Mouse (Mus musculus): ENCODE results near the gene Zfp523. TPM values are rescaled to one million over a fixed set of nuclear protein-coding genes. Genes with fewer than 3 reads are reported as not detected.

Gene Zfp523
- total RNA-seq, 2 experiments from 2014 or later, result 11.8 to 13.5 TPM

DNA sequence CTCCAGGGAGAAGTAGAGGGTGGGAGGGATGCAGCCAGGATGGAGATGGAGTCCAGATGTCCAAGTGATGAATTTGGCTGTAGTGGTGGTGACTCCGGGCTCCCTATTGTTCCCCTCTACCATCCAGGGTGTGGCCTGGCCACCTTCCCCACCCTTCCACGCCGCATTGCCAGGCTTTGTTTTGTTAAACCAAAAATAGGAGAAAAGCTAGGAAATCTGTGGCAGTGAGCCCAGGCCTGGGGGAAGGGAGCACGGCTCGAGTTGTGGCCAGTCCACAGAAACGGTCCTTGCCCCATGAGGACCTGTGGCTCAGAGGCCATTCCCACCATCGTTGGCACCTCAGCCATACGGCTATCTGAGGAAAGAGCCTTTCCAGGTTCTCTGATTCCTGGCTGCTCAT lies 22.0 kb upstream of the Zfp523 start:
- ATAC-seq (replicated peaks; ENCODE audit: poor library complexity), result no peak

DNA sequence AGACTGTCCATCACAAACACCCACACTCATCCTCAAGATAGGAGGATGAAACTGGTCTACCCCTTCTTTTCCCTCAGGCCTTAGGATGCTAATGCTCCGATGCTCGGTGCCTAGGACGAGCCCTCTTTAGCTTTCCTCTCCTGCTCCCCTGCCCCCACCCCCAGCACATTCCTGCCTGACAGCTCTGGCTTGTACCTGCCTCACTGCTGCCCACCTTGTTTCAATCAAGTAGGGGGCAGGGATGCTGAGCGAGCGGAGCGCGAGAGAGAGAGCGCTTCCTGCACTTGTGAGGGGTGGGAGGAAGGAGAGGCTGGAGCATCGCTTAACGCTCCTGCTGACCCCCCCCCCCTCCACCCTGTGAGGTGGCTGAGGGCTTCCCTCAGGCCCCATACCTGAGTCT lies 16.6 kb upstream of the Zfp523 start:
- no peak for ATAC-seq (replicated peaks; ENCODE audit: poor library complexity)

DNA sequence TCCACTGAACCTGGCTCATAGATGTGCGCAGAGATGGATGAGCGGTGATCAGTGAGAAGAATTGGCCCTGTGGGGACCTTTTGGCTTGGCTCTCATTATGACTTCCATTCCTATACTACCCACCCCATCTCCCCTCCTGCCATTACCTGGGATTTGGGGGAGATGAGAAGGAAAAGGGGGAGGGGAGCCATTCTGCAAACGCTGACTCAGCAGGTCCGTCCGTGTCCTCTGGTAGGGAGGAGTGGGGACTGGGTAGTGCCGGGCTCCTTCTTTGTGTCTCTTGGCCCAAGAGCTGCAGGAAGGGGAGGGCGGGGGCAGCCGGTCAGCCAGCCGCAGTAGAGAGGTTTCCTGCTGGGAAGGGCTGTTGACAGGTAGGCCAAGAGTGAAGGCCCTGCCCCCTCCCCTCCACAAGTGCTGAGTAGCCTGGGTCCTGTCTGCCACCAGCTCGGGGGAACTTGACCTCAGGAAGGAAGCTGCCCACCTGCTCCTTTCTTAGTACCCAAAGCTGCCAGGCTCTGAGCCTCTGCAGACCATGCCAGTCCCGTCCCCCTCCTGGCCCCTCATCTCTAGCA lies 15.5 kb upstream of the Zfp523 start:
- ATAC-seq (replicated peaks; ENCODE audit: poor library complexity), result no peak

DNA sequence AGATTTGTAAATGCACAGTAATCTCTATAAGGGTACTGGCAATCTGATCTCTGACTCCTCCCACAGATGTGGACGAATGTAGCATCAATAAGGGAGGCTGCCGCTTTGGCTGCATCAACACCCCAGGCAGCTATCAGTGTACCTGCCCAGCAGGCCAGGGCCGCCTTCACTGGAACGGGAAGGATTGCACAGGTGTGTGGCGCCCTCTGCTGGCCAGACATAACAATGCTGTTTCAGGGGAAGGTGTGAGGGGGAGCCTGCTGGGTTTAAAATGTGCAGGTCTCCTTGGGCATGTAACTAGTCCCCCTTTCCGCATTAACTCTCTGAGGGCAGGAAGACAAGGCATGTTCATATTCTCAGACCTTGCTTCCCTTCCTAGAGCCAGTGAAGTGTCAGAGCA lies 13.3 kb upstream of the Zfp523 start:
- ATAC-seq (replicated peaks; ENCODE audit: poor library complexity), result peak; percentile 97

DNA sequence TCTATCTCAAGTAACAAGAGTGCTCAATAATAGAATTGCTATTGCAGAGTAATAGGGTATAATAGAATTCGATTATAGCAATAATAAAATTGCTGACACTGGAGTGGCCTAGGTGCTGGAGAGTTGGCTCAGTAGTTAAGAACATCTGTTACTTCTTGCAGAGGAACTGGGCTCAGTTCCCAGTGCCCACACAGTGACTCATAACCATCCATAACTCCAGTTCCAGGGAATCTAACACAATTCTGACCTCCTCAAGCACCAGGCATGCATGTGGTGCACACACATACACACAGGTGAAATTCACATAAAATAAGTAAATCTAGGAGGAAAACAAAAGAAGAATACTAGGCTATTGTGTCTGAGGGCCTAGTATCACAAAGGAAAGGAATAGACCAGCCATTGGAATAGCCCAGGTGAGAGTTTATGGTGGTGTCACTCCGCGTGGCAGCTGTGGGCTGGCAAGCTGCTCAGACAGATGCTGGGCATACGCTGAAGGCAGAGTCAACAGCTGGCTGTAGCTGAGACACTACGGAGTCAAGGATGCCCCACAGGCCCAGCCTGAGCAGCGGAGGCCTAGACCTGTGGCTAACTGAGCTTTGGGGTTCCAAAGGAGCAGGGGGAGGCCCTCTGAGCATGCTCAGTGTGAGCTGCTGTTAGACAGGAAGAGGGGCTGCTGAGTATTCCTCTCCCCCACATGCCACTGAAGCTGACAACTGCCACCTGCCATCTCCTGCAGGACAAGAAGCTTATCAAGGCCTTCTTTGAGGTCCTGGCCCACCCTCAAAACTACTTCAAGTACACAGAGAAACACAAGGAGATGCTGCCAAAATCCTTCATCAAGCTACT lies 6.2 kb upstream of the Zfp523 start:
- ATAC-seq (replicated peaks; ENCODE audit: poor library complexity), result no peak

DNA sequence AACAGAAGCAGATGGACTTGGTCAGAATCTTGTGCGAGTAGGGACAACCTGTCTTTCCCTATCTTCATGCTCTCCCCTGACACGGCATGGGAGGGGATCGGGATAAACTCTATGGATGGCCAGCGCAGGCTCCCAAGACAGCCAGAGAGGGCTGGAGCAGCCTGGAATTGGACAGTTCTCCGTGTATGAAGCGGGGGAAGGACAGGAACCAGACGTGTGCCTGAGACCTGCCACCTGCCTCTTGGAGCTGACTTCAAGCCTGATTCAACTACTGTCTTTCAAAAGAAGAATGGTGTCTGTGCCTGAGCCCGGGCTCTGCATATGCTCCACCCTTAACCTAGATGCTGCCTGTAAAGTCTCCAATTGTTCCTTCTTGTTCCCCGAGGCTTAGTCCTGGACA lies 4.2 kb upstream of the Zfp523 start:
- ATAC-seq (replicated peaks; ENCODE audit: poor library complexity), result no peak

DNA sequence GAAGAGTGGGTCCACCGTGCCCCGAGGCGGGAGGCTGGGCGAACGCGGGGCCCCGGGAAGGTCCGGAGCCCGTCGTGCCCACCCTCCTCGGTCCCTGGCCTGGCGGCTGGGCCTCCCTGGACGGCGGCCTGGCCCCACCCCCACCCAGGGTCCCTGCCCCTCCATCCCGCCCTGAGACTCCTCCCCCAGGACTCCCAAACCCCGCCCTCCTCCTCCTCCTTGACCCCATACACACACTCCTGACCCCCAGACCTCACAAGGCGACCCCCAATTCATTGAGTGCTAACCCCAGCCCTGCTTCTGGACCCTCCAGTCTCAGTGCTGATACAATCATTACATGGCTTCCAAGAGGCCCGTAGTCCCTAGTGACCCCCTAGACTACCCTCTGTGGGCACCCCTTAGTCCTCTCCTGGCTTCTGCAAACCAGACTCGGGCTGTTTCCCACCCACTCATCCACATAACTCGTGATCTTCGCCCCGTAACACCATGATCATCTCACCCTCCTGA lies 664 bp downstream of the Zfp523 start:
- ATAC-seq (replicated peaks; ENCODE audit: poor library complexity), result peak; percentile 20; the same call in 1 of the 2 replicates

DNA sequence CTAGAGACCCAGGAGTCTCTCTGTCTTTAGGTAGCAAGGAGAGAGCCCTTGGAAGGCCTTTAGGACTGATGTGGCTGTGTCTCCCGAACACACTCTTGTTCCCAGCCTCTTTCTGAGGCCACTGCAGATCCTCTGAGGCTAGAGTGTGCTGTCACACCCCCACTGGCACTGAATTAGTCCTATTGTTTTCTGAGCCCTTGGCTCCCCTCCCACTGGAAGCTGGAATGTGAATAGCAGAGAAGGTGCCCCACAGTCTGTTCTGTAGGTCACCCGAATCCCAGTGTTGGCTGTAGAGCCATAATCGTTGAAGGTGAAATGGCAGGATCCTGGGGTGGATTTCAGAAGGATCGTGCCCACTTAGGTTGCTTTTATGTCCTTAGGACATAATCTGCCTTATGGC lies 3.4 kb downstream of the Zfp523 start:
- ATAC-seq (replicated peaks; ENCODE audit: poor library complexity), result no peak

DNA sequence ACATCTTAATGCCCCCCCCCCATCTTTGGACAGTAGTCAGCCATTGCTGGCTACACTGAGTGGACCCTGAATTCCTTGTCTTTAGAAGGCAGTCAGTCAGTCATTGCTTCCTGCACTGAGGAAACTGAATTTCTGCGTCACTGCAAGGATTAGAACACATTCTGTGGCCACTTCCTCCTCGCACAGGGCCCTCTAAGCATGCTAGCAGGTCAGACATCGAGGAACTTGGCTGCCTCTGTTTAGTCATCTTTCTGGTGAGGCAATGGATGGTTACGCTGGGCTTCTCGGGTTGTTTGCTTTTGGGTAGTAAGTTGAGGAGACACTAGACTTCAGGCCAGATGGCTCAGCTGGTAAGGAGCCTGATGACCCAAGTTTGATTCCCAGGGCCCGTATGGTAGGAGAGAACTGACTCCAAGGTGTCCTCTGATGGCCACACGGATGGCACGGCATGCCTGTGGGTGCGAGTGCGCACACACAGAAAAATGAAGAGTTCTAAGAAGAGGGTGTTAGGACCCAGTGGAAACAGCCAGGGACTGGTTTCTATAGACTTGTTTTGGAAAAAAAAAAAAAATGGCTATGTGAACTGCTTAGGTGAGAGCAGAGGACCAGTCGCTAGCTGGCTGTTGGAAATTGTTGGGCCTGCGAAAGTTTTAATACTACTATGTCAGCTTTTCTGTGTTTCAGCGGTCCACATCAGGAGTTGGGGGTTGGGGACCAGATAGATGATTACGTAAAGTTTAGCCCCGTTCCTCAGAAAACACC lies 4.0 kb downstream of the Zfp523 start:
- ATAC-seq (replicated peaks; ENCODE audit: poor library complexity), result peak; percentile 64

DNA sequence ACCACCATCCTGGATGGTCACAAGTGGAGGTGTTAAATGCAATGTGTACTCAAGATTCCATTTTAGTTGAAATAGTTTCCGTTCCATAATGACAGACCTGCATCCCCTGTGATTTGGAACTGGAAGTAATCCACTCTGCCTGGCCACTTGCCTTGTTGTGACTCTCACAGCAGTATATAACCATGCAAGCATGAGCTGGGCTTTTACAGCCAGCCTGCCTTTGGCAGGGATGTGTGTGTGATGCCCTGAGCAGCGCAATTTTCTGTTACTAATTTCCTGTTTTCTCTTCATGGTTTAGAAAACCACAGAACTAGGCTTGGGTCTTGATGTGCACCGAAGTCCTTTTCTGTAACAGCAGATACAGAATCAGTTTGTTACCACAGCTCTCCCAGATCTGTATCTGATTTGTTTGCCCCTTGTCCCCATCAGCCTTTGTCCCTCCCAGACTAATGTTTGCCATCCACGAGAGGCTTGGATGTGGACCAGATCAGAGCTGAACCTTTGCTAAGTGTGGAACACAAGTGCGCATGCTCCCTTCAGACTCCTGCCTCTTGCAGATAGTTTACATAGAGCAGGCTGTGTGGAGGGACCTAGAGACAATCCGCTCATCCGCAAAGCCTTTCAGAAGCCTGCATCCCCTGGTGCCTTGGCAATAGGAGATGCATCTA lies 8.2 kb downstream of the Zfp523 start:
- 0 out of 2 replicates have a peak, but pooled peaks have one; percentile 16 for ATAC-seq (replicated peaks; ENCODE audit: poor library complexity)

DNA sequence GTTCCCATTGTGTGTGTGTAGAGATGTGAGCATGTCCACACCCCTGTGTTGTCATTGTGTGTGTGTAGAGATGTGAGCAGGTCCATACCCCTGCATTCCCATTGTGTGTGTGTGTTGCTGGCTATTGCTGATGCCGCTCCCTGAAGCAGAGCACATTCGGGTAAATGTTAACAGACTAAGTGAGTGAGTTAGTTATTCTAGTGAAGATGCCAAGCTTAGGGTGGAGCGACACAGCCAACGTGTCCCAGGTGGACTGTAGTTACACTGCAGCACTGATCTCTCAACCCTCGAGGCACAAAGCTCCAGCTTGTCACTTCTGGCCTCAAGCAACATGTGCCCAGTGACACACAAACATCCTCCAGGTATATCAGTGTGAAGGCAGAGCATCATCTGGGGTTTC lies 11.4 kb downstream of the Zfp523 start:
- no peak for ATAC-seq (replicated peaks; ENCODE audit: poor library complexity)

DNA sequence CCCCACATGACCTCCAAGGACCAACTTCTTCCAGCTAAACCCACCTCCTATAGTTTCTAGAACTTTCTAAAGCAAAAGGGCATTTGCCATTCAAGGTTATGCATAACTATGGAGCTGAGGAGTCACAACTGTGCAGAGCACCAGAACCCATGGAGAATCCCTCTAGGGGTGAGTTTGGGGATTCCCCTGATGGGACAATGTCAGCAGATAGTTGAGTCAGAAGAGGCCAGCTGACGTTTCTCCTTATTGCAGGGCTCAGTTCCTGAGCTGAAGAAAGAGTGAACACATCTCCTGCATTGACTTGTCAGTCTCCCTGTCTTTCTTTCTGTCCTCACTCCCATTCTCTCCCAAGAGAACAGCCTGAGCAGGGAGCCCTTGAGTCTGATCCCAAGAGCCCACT lies 15.8 kb downstream of the Zfp523 start:
- ATAC-seq (replicated peaks; ENCODE audit: poor library complexity), result no peak

DNA sequence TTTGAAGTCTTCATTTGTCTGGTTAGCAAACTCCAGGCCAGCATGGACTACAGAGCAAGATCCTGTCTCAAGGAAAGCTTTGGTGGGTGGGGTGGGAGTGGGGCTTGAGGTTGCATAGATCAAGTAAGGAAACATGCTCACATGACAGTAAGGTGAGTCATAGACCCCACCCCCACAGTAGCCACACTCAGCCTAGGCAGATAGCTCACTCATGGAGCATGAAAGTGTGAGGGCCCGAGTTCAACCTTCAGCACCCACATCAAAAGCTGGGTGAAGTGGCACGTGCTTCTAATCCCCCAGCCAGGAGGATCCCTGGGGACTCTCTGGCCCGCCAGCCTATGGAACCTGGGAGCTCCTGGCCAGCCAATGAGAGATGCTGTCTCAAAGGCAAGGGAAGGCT lies 16.6 kb downstream of the Zfp523 start:
- no peak for ATAC-seq (replicated peaks; ENCODE audit: poor library complexity)

DNA sequence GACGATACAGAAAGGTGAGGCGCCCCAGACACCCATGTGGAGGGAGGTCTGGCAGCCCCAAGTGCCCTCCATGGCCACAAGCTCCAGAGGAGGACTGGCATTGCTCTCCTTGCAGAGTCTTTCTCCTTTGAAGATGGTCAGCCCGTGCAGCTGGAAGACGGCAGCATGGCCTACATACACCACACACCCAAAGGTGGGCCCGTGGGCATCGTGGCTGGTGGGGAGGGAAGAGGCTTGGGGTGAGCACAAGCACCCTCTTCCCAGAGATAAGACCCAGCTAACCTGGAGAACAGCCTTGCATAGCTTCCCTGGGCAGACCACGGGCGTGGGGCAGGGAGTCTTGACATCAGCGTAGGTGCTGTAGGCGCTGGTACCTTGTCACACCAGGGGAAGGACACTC lies 18.1 kb downstream of the Zfp523 start:
- ATAC-seq (replicated peaks; ENCODE audit: poor library complexity), result no peak

DNA sequence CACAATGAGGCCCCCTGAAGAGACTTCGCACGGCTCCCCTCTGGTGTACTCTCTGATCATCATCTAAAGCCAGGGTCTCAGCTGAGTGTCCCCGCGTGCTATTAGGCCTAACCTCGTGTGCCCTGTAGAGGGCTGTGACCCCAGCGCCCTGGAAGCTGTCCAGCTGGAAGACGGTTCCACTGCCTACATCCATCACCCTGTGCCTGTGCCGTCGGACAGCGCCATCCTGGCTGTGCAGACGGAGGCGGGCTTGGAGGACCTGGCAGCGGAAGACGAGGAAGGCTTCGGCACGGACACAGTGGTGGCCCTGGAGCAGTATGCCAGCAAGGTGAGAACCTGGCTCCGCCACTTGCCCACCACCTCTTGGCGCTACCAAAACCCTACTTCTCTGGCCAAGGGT lies 20.7 kb downstream of the Zfp523 start:
- no peak for ATAC-seq (replicated peaks; ENCODE audit: poor library complexity)

DNA sequence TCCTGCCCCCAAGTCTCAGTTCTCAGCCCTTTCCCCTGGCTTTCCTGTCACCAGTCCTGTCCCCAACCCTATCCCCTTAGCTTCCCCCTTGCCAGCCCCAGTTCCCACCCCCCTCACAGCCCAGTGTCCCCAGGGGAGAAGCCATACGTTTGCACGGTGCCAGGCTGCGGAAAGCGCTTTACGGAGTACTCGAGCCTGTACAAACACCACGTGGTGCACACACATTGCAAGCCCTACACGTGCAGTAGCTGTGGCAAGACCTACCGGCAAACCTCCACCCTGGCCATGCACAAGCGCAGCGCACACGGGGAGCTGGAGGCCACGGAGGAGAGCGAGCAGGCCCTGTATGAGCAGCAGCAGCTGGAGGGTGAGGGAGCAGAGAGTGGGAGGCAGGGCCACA lies 25.1 kb downstream of the Zfp523 start:
- no peak for ATAC-seq (replicated peaks; ENCODE audit: poor library complexity)

DNA sequence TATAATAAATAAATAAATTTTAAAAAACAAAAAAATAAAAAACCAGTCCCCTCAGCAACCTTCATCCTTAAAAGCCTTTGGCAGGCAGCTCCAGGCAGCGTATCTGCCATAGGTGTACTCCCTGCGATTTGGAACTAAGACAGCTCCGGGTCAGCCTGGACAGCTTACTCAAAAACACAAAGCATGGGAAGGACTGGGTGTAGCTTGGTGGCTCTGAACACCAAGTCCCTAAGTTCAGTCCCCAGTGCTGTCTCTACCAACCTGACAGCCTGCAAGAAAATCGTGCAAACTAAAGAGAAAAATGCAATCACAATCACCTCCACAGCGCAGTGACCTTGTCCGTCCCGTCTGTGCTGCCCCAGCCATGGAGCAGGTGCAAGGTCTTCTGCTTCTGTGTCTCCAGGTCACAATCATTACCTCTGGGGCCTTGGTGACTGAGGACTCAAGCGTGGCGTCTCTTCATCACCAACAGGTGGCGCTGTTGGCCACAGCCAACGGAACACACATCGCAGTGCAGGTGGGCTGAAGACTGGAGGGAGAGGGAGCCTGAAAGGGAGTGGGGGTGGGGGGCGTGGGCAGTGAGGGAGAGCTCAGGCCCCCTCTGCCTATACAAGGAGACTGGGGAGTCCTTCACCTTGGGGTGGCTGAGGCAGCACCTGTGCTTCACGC lies 27.3 kb downstream of the Zfp523 start:
- peak; percentile 47 for ATAC-seq (replicated peaks; ENCODE audit: poor library complexity)

DNA sequence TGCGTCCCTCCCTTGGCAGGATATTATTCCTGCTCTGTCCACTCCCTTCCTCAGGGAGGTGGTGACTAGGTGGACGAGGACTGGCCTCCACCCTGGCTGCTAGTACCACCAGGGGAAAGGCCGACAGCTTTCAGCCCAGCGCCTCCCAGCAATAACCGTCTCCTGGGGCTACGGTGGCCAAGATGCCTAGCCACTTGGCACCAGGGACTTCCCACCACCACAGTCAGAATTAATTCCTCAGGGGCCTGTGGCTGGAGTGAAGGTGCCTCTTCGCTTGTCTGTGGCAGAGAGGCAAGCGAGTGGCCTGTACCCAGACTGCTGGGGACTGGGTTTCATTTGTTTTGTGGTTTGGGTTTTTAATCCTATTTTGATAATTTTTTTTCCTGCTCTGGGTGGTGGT lies 28.5 kb downstream of the Zfp523 start:
- no peak for ATAC-seq (replicated peaks; ENCODE audit: poor library complexity)

DNA sequence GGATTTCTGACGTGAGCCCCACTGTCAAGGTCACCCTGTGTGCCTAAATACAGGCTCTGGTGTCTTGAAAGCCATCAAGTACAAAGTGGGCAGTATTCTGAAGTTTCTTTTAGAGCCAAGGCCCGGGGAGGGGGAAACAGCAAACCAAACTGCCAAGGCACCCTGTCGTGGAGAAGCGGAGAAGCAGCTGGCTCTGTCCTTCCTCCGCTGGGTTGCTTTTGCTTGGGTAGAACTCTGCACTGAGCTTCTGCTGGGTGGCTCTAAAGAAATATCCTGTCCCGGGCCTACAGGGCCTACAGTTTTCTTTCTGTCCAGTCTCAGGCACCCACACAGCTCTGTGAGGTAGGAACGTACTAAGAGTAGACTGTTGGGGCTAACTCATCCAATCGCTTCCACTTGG lies 30.2 kb downstream of the Zfp523 start:
- ATAC-seq (replicated peaks; ENCODE audit: poor library complexity), result no peak

DNA sequence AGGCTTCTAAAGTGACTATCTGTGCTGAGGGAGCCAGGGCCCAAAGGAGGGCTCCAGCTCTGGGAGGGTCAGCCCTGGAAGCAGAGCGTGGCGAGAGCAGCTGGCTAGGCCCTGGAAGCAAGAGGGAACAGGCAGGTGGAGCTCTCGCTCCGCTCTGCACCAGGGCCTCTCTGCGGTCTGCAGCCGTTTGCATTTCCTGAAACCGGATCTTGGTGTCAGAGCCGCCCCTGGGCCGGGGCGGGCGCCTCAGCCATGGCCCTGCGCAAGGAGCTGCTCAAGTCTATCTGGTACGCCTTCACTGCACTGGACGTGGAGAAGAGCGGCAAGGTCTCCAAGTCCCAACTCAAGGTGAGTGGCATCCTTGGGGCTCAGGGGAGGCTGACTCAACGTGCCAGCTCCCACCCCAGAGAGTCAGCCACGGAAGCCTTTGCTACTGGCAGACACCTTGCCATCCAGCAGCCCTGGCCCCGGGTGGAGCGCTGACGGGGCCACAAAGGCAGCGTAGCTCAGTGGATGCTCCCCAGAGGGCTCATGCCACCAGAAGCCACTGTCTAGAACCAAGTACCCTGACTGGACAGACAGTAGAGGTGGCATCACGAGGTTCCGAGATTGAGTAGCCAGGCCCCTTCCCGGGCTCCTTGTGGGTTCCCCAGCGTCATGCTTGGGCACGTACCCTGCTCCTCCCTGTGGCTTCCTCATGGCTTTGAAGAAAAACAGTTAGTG lies 30.8 kb downstream of the Zfp523 start, which contains the start of gene Def6:
Gene Def6, plus strand, starts transcription at position 188 of the 723 bp plus-strand sequence.
- peak; percentile 76 for ATAC-seq (replicated peaks; ENCODE audit: poor library complexity)

Data from megakaryocyte progenitor cell, adult 5-6 weeks (primary cell).